Mouse (Mus musculus) B cell, adult (primary cell): Measurements from ENCODE around the gene Alg2. TPM values are rescaled to one million over a fixed set of nuclear protein-coding genes. Genes with fewer than 3 reads are reported as not detected.

Source experiments
- total RNA-seq: library from RNA; stranded (reverse); gene quantifications from 4 replicates; pipeline ENCODE4 v1.2.4, GENCODE M21; 2023; ENCODE audit not compliant: inconsistent age

Gene Alg2
- total RNA-seq, result 12.9 to 15.3 TPM (median 15.1 TPM) in 4 replicates

DNA sequence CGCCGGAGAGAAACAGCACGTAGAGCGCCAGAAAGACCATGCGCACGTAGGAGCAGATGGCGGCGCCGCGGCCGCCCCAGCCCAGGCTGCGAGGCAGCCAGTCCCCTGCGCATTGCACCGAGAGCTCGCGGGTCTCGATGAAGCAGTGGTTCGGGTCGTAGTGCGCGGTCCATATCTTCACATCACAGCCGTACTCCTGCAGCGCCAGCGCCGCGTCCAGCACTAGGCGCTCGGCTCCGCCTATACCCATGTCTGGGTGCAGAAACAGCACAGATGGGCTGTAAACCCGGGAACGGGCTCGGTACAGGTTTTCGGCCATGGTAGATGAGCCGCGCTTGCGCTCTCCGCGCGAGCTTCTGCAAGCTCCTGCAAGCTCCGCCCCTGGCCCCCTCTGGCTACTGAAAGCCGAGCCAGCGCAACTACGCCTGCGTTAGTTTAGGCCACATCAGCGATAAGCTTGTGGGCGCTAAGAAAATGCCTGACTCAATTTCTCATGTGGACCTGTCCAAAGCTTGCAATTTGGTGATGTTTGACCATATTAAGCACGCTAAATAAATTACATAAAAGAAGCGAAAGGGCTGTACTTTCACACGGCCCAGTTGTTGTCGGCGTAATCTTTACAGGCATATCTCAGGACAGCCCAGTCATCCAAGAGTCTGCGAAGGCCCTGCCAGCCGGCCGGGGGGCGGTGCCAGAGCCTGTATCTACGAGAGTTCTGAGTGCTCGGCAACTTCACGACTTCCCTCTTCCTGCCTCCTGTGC is at the start of gene Alg2, which contains the start of gene Sec61b:
TSS of gene Alg2 (minus strand) at position 366 of the 762 bp plus-strand sequence.
TSS of gene Sec61b (plus strand) at position 691 of the 762 bp plus-strand sequence.

Other genes with a start within 250 kb of the Alg2 start
- gene Tgfbr1, start 121.1 kb downstream of the Alg2 start, total RNA-seq, result 29.3 to 35.7 TPM (median 32.6 TPM) in 4 replicates
- gene Sec61b, start 325 bp upstream of the Alg2 start, total RNA-seq, result 65.8 to 88.9 TPM (median 70.1 TPM) in 4 replicates